Mouse (Mus musculus) bone marrow macrophage, adult 2 months (primary cell): ENCODE data around the gene Nemp1.

Experiments used
- CTCF ChIP-seq: IDR thresholded peaks from 2 replicates; pipeline ENCODE4 v1.5.1; 2012; ENCODE audit warnings: low read depth, mild to moderate bottlenecking, low read length, moderate library complexity
- POLR2A ChIP-seq: IDR thresholded peaks from 2 replicates; pipeline ENCODE4 v1.6.1; 2012; ENCODE audit warnings: mild to moderate bottlenecking, low read depth, low read length, borderline replicate concordance

- TF ChIP-seq CTCF: no peak
- no peak for TF ChIP-seq POLR2A
Measured at GRCm38 (mm10) chr10:127621191-127622056, 45.3 kb upstream of the Nemp1 start.
